Mouse (Mus musculus) hindbrain, postnatal 0 days (tissue): ENCODE results near the gene Uspl1. TPM values are rescaled to one million over a fixed set of nuclear protein-coding genes. Genes with fewer than 3 reads are reported as not detected.

Experiments
- ATAC-seq: fragments of 200-750 bp; cut with Nextera tagmentation; 2 replicates; pipeline ENCODE4 v1.8.0; 2017; ENCODE audit warnings: mild to moderate bottlenecking, moderate TSS enrichment, moderate library complexity
- DNase-seq: peaks from one replicate; pipeline ENCODE4 v3.0.0-alpha.2; 2015; ENCODE audit warnings: low spot score
- H3K27ac ChIP-seq: fragments of 300-500 bp; sonication (generic); 2 replicates; pipeline ENCODE4 v1.5.1; 2014; ENCODE audit warnings: mild to moderate bottlenecking
- H3K27me3 ChIP-seq: fragments of 300-500 bp; sonication (generic); 2 replicates; pipeline ENCODE4 v1.6.1; 2014; ENCODE audit warnings: low read length, mixed read lengths; ENCODE audit not compliant: insufficient read depth
- H3K36me3 ChIP-seq: fragments of 300-500 bp; sonication (generic); 2 replicates; pipeline ENCODE4 v1.6.1; 2014; ENCODE audit warnings: low read length, mixed read lengths; ENCODE audit not compliant: insufficient read depth
- H3K4me1 ChIP-seq: fragments of 300-500 bp; sonication (generic); 2 replicates; pipeline ENCODE4 v1.6.1; 2014; ENCODE audit warnings: antibody characterized with exemption, low read length, mixed read lengths; ENCODE audit not compliant: insufficient read depth
- H3K4me2 ChIP-seq: fragments of 300-500 bp; sonication (generic); 2 replicates; pipeline ENCODE4 v1.6.1; 2014; ENCODE audit warnings: low read depth, mild to moderate bottlenecking, low read length, moderate library complexity, mixed read lengths
- H3K4me3 ChIP-seq: fragments of 300-500 bp; sonication (generic); 2 replicates; pipeline ENCODE4 v1.5.1; 2014; ENCODE audit warnings: low read length
- H3K9ac ChIP-seq: fragments of 300-500 bp; sonication (generic); replicated peaks from 2 replicates; pipeline ENCODE4 v1.6.1; 2014; ENCODE audit warnings: mild to moderate bottlenecking, low read length, moderate library complexity, mixed read lengths
- H3K9me3 ChIP-seq: fragments of 300-500 bp; sonication (generic); 2 replicates; pipeline ENCODE4 v1.6.1; 2016; ENCODE audit warnings: low read length, mixed read lengths
- CTCF ChIP-seq: IDR thresholded peaks from 2 replicates; pipeline ENCODE4 v1.5.1; 2016; ENCODE audit warnings: antibody characterized with exemption, control low read depth, low read depth
- WGBS: fragments of 180-500 bp; shearing (Covaris S2); extraction: QIAGEN DNeasy Blood & Tissue Kit; methylation state at CpG from one replicate; pipeline ENCODE4 v1.1.7; 2014; 5-methylcytosine and 5-hydroxymethylcytosine counted together
- polyA plus RNA-seq: library from polyadenylated mRNA; unstranded; fragments of >200 nt; fragmentation: Nextera tagmentation; extraction: Ambion mirVana; gene quantifications from 2 replicates; pipeline ENCODE4 v1.2.1, GENCODE M21; 2015
- total RNA-seq: library from RNA; depleted of rRNA; stranded (reverse); fragments of >200 nt; gene quantifications from 2 replicates; pipeline ENCODE4 v1.2.3, GENCODE M21; 2014

Gene Uspl1
- total and polyA plus RNA-seq, 2 experiments from 2014 or later: 43.4 to 44.7 TPM

DNA sequence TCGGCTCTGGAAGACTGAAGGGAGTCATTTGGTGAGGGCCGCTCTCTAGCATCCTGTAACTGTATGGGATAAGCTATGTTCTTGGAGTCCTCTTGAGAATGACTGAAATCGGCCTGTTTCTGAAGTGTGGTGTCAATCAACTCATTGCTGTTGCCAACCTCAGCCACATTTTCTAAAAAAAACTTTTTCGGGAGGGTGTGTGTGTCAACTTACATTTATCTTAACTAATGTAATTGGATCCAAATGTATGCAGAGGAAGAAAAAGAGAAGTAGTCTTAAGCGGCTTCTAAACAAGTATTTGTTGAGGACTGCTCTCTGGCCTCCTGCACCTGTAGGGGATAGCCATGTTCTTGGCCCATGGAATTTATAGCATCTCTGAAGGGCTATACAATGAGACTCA is 6.1 kb upstream of the Uspl1 start:
- H3K36me3 ChIP-seq: no peaks in the 10 kb centered on the region
- H3K27me3 ChIP-seq: no peaks in the 10 kb centered on the region
- ATAC-seq (no peak), DNase-seq (no peak)
- no peaks in the 10 kb centered on the region for H3K4me1 ChIP-seq
- H3K4me3 ChIP-seq: no peak overlapping the region
- H3K27ac ChIP-seq: no peak overlapping the region
- H3K4me2 ChIP-seq: no peak overlapping the region
- H3K9ac ChIP-seq: no peak overlapping the region
- H3K9me3 ChIP-seq: no peaks in the 10 kb centered on the region
- no peak for TF ChIP-seq CTCF
- WGBS: 96% methylated on average over 5 of the region's 5 CpGs

DNA sequence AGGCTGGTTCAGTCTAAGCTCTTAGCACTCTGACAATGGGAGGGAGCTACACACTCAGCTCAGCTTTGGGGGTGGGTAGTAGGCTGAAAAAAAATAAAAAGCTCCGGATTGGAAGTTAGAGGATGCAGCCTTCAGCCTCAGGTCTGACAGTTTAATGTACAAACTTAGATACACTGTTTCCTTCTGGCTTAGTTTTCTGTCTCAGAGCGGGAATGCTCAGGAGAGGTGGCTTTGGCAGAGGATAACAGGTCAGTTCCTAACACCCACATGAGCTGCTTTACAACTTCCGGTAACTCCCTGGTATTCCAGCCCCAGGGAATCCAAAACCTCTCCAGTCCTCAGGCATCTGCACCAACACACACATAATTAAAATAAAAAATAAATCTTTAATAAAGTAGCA is 4.3 kb upstream of the Uspl1 start:
- 91% methylated on average over 3 of the region's 3 CpGs for WGBS
- no peaks in the 10 kb centered on the region for H3K36me3 ChIP-seq
- ATAC-seq (no peak), DNase-seq (no peak)
- no peaks in the 10 kb centered on the region for H3K9me3 ChIP-seq
- H3K4me1 ChIP-seq: no peaks in the 10 kb centered on the region
- H3K4me2 ChIP-seq: no peak overlapping the region
- TF ChIP-seq CTCF: no peak
- no peaks in the 10 kb centered on the region for H3K27me3 ChIP-seq
- H3K4me3 ChIP-seq: no peak overlapping the region
- H3K9ac ChIP-seq: no peak overlapping the region
- no peak overlapping the region for H3K27ac ChIP-seq

DNA sequence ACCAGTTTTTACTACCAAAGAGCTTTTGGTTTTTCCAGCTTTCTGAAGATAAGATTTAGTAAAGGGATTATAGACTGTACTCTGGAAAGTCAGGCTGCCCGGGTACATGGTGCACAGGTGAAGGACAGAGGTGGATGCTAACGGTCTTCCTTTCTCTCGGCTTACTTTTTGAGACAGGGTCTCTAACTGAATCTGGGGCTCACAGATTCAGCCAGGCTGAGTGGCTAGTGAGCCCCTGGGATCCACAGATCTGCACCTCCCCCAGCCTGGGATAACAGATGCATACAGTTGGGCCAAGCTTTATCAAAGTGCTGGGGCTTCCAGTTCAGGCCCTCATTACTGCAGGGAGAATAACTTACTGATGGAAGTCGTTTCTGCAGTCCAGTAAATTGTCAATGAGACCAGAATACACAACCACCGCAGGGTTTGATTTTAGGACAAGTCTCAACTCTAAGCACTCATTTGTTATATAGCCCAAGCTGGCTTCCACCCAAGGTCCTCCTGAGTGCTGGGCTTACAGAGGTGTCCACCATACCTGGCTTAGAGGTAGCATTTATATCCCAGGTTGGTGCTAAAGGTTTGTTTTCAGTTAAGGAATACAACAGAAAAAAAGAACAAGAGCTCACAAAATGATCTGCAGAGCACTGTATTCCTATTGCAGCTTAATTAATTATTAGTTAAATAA is 1.8 kb upstream of the Uspl1 start:
- WGBS: 76% methylated on average over 5 of the region's 5 CpGs
- no peak overlapping the region for H3K4me3 ChIP-seq

DNA sequence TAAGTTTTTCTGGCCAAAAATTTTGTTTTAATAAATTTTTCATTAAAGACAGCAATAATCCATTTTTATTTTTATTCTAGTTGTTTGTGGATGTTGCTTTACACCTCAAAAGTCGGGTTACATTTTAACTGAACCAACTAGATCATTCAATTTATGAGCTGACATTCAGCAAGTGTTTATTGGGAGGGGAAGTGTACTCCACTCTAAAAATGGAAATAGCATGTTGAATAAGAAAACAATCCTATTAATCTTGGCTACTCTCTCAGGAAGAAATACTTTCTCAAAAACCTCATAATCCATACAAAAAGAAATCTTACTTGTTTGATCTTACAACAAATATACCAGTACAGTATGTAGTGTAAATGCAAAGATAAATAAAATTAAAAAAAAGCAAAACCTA is 1.0 kb upstream of the Uspl1 start:
- Histone ChIP-seq H3K27ac (peak overlapping the region; percentile 84), H3K36me3 (no peaks in the 10 kb centered on the region), H3K9ac (peak overlapping the region; percentile 51), H3K4me2 (peak overlapping the region; percentile 65), H3K4me3 (peak overlapping the region; percentile 58), H3K27me3 (no peaks in the 10 kb centered on the region), H3K4me1 (peaks cover 15% of the 10 kb centered on the region), H3K9me3 (no peaks in the 10 kb centered on the region)
- no peak for TF ChIP-seq CTCF
- 39% methylated on average over 1 of the region's 1 CpGs for WGBS
- no peak for ATAC-seq
- DNase-seq: no peak

More for the DNA sequence above, 1.8 kb upstream of the Uspl1 start:
- no peaks in the 10 kb centered on the region for H3K36me3 ChIP-seq
- no peak for ATAC-seq
- H3K27ac ChIP-seq: no peak overlapping the region
- no peak overlapping the region for H3K9ac ChIP-seq
- DNase-seq: no peak
- TF ChIP-seq CTCF: no peak
- H3K4me2 ChIP-seq: no peak overlapping the region
- peaks cover 15% of the 10 kb centered on the region for H3K4me1 ChIP-seq
- H3K9me3 ChIP-seq: no peaks in the 10 kb centered on the region
- H3K27me3 ChIP-seq: no peaks in the 10 kb centered on the region

DNA sequence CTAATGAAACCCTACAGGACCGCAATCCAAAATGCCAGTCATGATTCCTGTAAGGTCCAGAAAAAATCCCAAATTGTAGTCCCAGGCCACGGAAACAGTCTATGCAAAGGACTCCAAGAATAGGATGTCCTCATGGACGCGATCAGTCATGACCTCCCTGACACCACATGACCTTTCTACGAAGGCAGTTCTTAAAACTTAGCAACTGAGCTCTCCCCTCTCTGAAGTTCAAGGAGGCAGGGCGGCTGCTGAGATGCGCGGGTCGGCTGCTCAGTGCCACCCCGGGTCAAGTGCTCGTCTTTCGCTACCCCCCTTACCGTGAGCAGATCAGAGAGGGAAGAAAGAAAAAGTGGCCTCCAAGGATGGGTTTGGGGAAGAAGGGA is 438 bp upstream of the Uspl1 start:
- H3K27me3 ChIP-seq: no peaks in the 10 kb centered on the region
- H3K4me2 ChIP-seq: peak overlapping the region; percentile 65
- H3K4me3 ChIP-seq: peak overlapping the region; percentile 58
- no peak for ATAC-seq
- H3K9me3 ChIP-seq: no peaks in the 10 kb centered on the region
- H3K9ac ChIP-seq: peak overlapping the region; percentile 51
- DNase-seq: no peak
- H3K36me3 ChIP-seq: no peaks in the 10 kb centered on the region
- peaks cover 15% of the 10 kb centered on the region for H3K4me1 ChIP-seq
- TF ChIP-seq CTCF: no peak
- peak overlapping the region; percentile 84 for H3K27ac ChIP-seq
- 0% methylated on average over 13 of the region's 13 CpGs for WGBS

DNA sequence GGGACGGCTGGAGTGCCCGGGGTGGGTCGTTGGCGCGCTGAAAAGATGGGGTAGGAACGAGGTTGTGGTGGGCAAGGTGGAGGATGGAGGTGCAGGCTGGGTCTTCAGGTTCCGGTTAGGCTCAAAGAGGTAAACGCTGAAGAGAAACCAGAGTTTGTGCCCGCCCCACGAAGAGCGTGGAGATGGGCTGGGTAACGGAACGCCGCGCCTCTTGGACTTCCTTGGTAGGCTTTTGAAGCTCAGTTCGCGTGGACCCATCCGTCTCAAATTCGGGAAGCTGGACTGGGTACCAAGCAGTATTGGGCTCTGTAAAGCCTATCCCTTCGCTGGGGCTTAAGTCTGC is 665 bp downstream of the Uspl1 start:
- ATAC-seq: no peak
- under 1% methylated on average over 20 of the region's 20 CpGs for WGBS
- Histone ChIP-seq H3K4me2 (peak overlapping the region; percentile 80), H3K9me3 (no peaks in the 10 kb centered on the region), H3K4me3 (peak overlapping the region; percentile 58), H3K27ac (peak overlapping the region; percentile 75), H3K36me3 (peaks cover 8% of the 10 kb centered on the region; the same call in 1 of the 2 replicates), H3K4me1 (peaks cover 15% of the 10 kb centered on the region), H3K27me3 (no peaks in the 10 kb centered on the region), H3K9ac (peak overlapping the region; percentile 82)
- DNase-seq: peak; percentile 36
- no peak for TF ChIP-seq CTCF

DNA sequence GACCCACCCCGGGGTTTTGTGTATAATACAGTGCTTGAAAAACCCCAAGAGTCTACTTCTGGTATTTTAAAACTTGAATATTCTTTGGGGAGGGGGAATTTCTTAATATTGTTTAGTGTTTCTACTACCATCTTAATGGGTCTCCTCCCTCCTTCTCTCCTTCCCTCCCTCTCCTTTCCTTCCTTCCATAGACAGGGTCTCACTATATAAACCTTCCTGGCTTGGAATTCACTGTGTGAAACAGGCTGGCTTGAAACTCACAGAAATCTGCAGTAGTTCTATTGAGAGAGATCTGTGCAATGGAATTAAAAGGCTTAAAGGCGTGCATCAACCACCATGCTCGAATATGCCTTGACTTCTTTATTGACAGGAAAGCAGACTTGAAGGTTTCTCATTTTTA is 1.7 kb downstream of the Uspl1 start:
- H3K4me3 ChIP-seq: peak overlapping the region; percentile 58
- H3K4me2 ChIP-seq: peak overlapping the region; percentile 80
- H3K27me3 ChIP-seq: no peaks in the 10 kb centered on the region
- no peak for DNase-seq
- H3K4me1 ChIP-seq: peaks cover 15% of the 10 kb centered on the region
- no peaks in the 10 kb centered on the region for H3K9me3 ChIP-seq
- no peak overlapping the region for H3K27ac ChIP-seq
- H3K36me3 ChIP-seq: peaks cover 12% of the 10 kb centered on the region; the same call in 1 of the 2 replicates
- 77% methylated on average over 3 of the region's 3 CpGs for WGBS
- peak overlapping the region; percentile 82; the same call in 1 of the 2 replicates for H3K9ac ChIP-seq
- TF ChIP-seq CTCF: no peak
- ATAC-seq: no peak
